Mouse (Mus musculus): ENCODE results near the gene Pmvk. TPM values are rescaled to one million over a fixed set of nuclear protein-coding genes. Genes with fewer than 3 reads are reported as not detected.
A peak's percentile ranks its signal among the peaks of the same experiment; 100 is the strongest.

The Pmvk gene
- polyA plus RNA-seq, 1 experiment, result not detected

GRCm38 (mm10) chr3:89501486-89501885 is 47.1 kb downstream of the Pmvk start:
- no peak for TF ChIP-seq CTCF (IDR thresholded peaks at IDR 0.05; ENCODE audit: insufficient read depth, low read depth, low read length)
- no peak for TF ChIP-seq POLR2A (IDR thresholded peaks at IDR 0.05; ENCODE audit: insufficient read depth, low read depth, low read length)
- no peak overlapping the region for H3K4me3 ChIP-seq (ENCODE audit: insufficient read depth, low read depth, low read length)
- no peak overlapping the region for H3K27ac ChIP-seq (ENCODE audit: insufficient read depth, low read depth, low read length)
- no peaks in the 10 kb centered on the region for H3K4me1 ChIP-seq (ENCODE audit: control insufficient read depth, insufficient read depth, low read length)

GRCm38 (mm10) chr3:89502551-89502950 is 48.2 kb downstream of the Pmvk start:
- 87% methylated on average over 7 of the region's 7 CpGs for WGBS
- H3K4me1 ChIP-seq (ENCODE audit: control insufficient read depth, insufficient read depth, low read length), result no peaks in the 10 kb centered on the region
- H3K4me3 ChIP-seq (ENCODE audit: insufficient read depth, low read depth, low read length), result no peak overlapping the region
- no peak for TF ChIP-seq CTCF (IDR thresholded peaks at IDR 0.05; ENCODE audit: insufficient read depth, low read depth, low read length)
- TF ChIP-seq POLR2A (IDR thresholded peaks at IDR 0.05; ENCODE audit: insufficient read depth, low read depth, low read length), result no peak
- H3K27ac ChIP-seq (ENCODE audit: insufficient read depth, low read depth, low read length), result no peak overlapping the region

GRCm38 (mm10) chr3:89508041-89508440 is 53.7 kb downstream of the Pmvk start:
- 15% methylated on average over 9 of the region's 9 CpGs for WGBS

GRCm38 (mm10) chr3:89510979-89511378 is 56.6 kb downstream of the Pmvk start:
- H3K4me1 ChIP-seq (ENCODE audit: control insufficient read depth, insufficient read depth, low read length), result peaks cover 13% of the 10 kb centered on the region
- WGBS, result 24% methylated on average over 4 of the region's 4 CpGs
- H3K27ac ChIP-seq (ENCODE audit: insufficient read depth, low read depth, low read length), result no peak overlapping the region
- TF ChIP-seq POLR2A (IDR thresholded peaks at IDR 0.05; ENCODE audit: insufficient read depth, low read depth, low read length) (no peak), CTCF (IDR thresholded peaks at IDR 0.05; ENCODE audit: insufficient read depth, low read depth, low read length) (no peak)
- H3K4me3 ChIP-seq (ENCODE audit: insufficient read depth, low read depth, low read length), result no peak overlapping the region

More at GRCm38 (mm10) chr3:89508041-89508440, 53.7 kb downstream of the Pmvk start:
- TF ChIP-seq CTCF (IDR thresholded peaks at IDR 0.05; ENCODE audit: insufficient read depth, low read depth, low read length) (no peak), POLR2A (IDR thresholded peaks at IDR 0.05; ENCODE audit: insufficient read depth, low read depth, low read length) (no peak)
- no peak overlapping the region for H3K4me3 ChIP-seq (ENCODE audit: insufficient read depth, low read depth, low read length)
- peaks cover 13% of the 10 kb centered on the region for H3K4me1 ChIP-seq (ENCODE audit: control insufficient read depth, insufficient read depth, low read length)
- no peak overlapping the region for H3K27ac ChIP-seq (ENCODE audit: insufficient read depth, low read depth, low read length)

GRCm38 (mm10) chr3:89511400-89511799 is 57.1 kb downstream of the Pmvk start:
- 28% methylated on average over 15 of the region's 15 CpGs for WGBS
- Histone ChIP-seq H3K27ac (ENCODE audit: insufficient read depth, low read depth, low read length) (no peak overlapping the region), H3K4me3 (ENCODE audit: insufficient read depth, low read depth, low read length) (no peak overlapping the region), H3K4me1 (ENCODE audit: control insufficient read depth, insufficient read depth, low read length) (peaks cover 13% of the 10 kb centered on the region)
- TF ChIP-seq CTCF (IDR thresholded peaks at IDR 0.05; ENCODE audit: insufficient read depth, low read depth, low read length) (no peak), POLR2A (IDR thresholded peaks at IDR 0.05; ENCODE audit: insufficient read depth, low read depth, low read length) (no peak)

DNA sequence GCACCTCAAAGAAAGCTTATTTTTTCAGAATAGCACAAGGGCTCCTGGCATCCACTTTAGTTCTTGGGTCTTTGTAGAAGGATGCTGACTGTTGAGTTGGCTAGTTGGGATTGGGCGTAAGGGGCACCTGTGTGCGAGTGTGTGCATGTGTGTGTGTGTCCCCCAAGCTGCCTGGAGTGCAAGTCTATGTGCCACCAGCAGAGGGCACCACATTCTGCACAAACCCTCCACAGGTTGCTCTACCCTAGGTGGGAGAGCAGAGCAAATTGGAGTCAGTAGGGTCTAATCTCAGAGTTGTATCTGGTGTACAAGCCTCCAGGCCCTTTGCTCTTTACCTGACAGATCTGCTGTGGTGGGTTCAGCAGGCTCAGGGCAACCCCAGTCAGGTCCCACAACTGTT is 57.9 kb downstream of the Pmvk start:
- H3K4me3 ChIP-seq (ENCODE audit: insufficient read depth, low read depth, low read length), result no peak overlapping the region
- peaks cover 13% of the 10 kb centered on the region for H3K4me1 ChIP-seq (ENCODE audit: control insufficient read depth, insufficient read depth, low read length)
- TF ChIP-seq POLR2A (IDR thresholded peaks at IDR 0.05; ENCODE audit: insufficient read depth, low read depth, low read length), result no peak
- TF ChIP-seq CTCF (IDR thresholded peaks at IDR 0.05; ENCODE audit: insufficient read depth, low read depth, low read length), result peak; percentile 42; the same call in 1 of the 2 replicates
- H3K27ac ChIP-seq (ENCODE audit: insufficient read depth, low read depth, low read length), result no peak overlapping the region
- 92% methylated on average over 2 of the region's 2 CpGs for whole genome bisulfite sequencing

DNA sequence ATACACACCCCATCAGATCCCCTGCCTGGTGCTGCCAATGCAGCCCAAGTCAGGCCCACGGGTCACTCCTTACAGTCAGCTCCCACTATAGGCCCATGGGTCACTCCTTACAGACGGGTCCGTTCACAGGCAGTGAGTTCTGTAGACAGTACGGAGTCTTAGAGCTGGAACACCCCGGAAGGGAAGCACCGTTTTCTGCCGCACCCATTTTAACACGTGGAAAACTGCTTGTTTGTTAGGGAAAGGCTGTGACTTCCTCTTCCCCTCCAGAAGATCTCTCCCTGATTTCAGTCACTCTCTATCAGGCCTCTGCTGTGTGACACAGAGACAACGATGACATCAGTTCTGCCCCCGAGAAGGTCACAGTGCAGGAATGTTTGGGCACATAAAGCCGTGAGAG is 61.1 kb downstream of the Pmvk start:
- Histone ChIP-seq H3K4me3 (ENCODE audit: insufficient read depth, low read depth, low read length) (no peak overlapping the region), H3K27ac (ENCODE audit: insufficient read depth, low read depth, low read length) (no peak overlapping the region), H3K4me1 (ENCODE audit: control insufficient read depth, insufficient read depth, low read length) (peaks cover 11% of the 10 kb centered on the region)
- TF ChIP-seq POLR2A (IDR thresholded peaks at IDR 0.05; ENCODE audit: insufficient read depth, low read depth, low read length) (no peak), CTCF (IDR thresholded peaks at IDR 0.05; ENCODE audit: insufficient read depth, low read depth, low read length) (no peak)
- 79% methylated on average over 11 of the region's 11 CpGs for WGBS

- TF ChIP-seq CTCF (IDR thresholded peaks at IDR 0.05; ENCODE audit: insufficient read depth, low read depth, low read length), result no peak
- TF ChIP-seq POLR2A (IDR thresholded peaks at IDR 0.05; ENCODE audit: insufficient read depth, low read depth, low read length), result no peak
- 96% methylated on average over 5 of the region's 5 CpGs for WGBS
- no peak overlapping the region for H3K27ac ChIP-seq (ENCODE audit: insufficient read depth, low read depth, low read length)
- peaks cover 17% of the 10 kb centered on the region for H3K4me1 ChIP-seq (ENCODE audit: control insufficient read depth, insufficient read depth, low read length)
- no peak overlapping the region for H3K4me3 ChIP-seq (ENCODE audit: insufficient read depth, low read depth, low read length)
Measured at GRCm38 (mm10) chr3:89516321-89516720, 62.0 kb downstream of the Pmvk start.

Other genes with a start within 250 kb of the Pmvk start
- gene Thbs3, start 239.4 kb upstream of the Pmvk start, polyA plus RNA-seq (2012; ENCODE audit: insufficient read depth, insufficient read length, low replicate concordance, missing spikeins), result not detected in 2 replicates
- not detected in 2 replicates for gene Mtx1, start 227.5 kb upstream of the Pmvk start, polyA plus RNA-seq (2012; ENCODE audit: insufficient read depth, insufficient read length, low replicate concordance, missing spikeins)
- gene Muc1, start 225.5 kb upstream of the Pmvk start, polyA plus RNA-seq (2012; ENCODE audit: insufficient read depth, insufficient read length, low replicate concordance, missing spikeins), result not detected in 2 replicates
- not detected in 2 replicates for gene Krtcap2, start 208.6 kb upstream of the Pmvk start, polyA plus RNA-seq (2012; ENCODE audit: insufficient read depth, insufficient read length, low replicate concordance, missing spikeins)
- not detected in 2 replicates for gene Trim46, start 208.2 kb upstream of the Pmvk start, polyA plus RNA-seq (2012; ENCODE audit: insufficient read depth, insufficient read length, low replicate concordance, missing spikeins)
- gene Dpm3, start 195.2 kb upstream of the Pmvk start, polyA plus RNA-seq (2012; ENCODE audit: insufficient read depth, insufficient read length, low replicate concordance, missing spikeins), result not detected in 2 replicates
- not detected in 2 replicates for gene Slc50a1, start 184.0 kb upstream of the Pmvk start, polyA plus RNA-seq (2012; ENCODE audit: insufficient read depth, insufficient read length, low replicate concordance, missing spikeins)
- gene Efna1, start 173.4 kb upstream of the Pmvk start, polyA plus RNA-seq (2012; ENCODE audit: insufficient read depth, insufficient read length, low replicate concordance, missing spikeins), result not detected in 2 replicates
- not detected in 2 replicates for gene Efna3, start 131.6 kb upstream of the Pmvk start, polyA plus RNA-seq (2012; ENCODE audit: insufficient read depth, insufficient read length, low replicate concordance, missing spikeins)
- gene Efna4, start 116.5 kb upstream of the Pmvk start, polyA plus RNA-seq (2012; ENCODE audit: insufficient read depth, insufficient read length, low replicate concordance, missing spikeins), result not detected in 2 replicates
- gene Adam15, start 104.5 kb upstream of the Pmvk start, polyA plus RNA-seq (2012; ENCODE audit: insufficient read depth, insufficient read length, low replicate concordance, missing spikeins), result not detected in 2 replicates
- gene Dcst2, start 92.6 kb upstream of the Pmvk start, polyA plus RNA-seq (2012; ENCODE audit: insufficient read depth, insufficient read length, low replicate concordance, missing spikeins), result not detected in 2 replicates
- gene Dcst1, start 89.3 kb upstream of the Pmvk start, polyA plus RNA-seq (2012; ENCODE audit: insufficient read depth, insufficient read length, low replicate concordance, missing spikeins), result not detected in 2 replicates
- not detected in 2 replicates for gene Zbtb7b, start 59.8 kb upstream of the Pmvk start, polyA plus RNA-seq (2012; ENCODE audit: insufficient read depth, insufficient read length, low replicate concordance, missing spikeins)
- gene Lenep, start 51.7 kb upstream of the Pmvk start, polyA plus RNA-seq (2012; ENCODE audit: insufficient read depth, insufficient read length, low replicate concordance, missing spikeins), result not detected in 2 replicates
- gene Flad1, start 42.7 kb upstream of the Pmvk start, polyA plus RNA-seq (2012; ENCODE audit: insufficient read depth, insufficient read length, low replicate concordance, missing spikeins), result not detected in 2 replicates
- not detected in 2 replicates for gene Cks1b, start 36.2 kb upstream of the Pmvk start, polyA plus RNA-seq (2012; ENCODE audit: insufficient read depth, insufficient read length, low replicate concordance, missing spikeins)
- not detected in 2 replicates for gene Shc1, start 36.1 kb upstream of the Pmvk start, polyA plus RNA-seq (2012; ENCODE audit: insufficient read depth, insufficient read length, low replicate concordance, missing spikeins)
- gene Pygo2, start 24.3 kb upstream of the Pmvk start, polyA plus RNA-seq (2012; ENCODE audit: insufficient read depth, insufficient read length, low replicate concordance, missing spikeins), result not detected in 2 replicates
- not detected in 2 replicates for gene Pbxip1, start 17.8 kb upstream of the Pmvk start, polyA plus RNA-seq (2012; ENCODE audit: insufficient read depth, insufficient read length, low replicate concordance, missing spikeins)
- gene Kcnn3, start 65.6 kb downstream of the Pmvk start, polyA plus RNA-seq (2012; ENCODE audit: insufficient read depth, insufficient read length, low replicate concordance, missing spikeins), result not detected in 2 replicates

All from olfactory bulb, adult 2 months (tissue).